Mouse (Mus musculus): Measurements from ENCODE around the gene Fbxw4.

Gene Fbxw4

DNA sequence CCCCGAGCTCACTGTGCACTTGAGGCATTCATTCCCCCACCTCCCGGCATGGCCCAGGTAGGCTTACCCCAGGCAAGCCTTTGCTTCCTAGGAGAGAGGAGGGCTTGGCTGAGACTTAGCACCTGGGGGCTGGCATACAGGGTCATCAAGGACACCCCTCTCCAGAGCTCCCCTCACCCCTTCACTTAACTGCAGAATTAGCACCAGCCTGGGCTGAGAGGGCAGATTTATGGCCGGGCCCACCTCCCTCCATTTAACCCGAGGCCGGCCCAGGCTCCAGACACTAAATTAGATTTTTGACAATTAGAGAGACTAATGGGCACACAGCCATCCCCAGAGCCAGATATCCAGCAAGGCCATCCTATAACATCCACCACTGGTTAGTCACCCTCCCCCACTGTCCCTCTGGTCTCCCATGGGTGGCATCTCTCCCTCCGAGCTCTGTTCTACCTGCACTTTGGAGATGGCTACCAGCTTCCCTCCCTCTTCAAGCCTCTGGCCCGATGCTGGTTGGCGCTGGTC is 124.8 kb downstream of the Fbxw4 start:
- no peak for DNase-seq

GRCm38 (mm10) chr19:45533617-45534016 is 126.5 kb downstream of the Fbxw4 start:
- DNase-seq = no peak

DNA sequence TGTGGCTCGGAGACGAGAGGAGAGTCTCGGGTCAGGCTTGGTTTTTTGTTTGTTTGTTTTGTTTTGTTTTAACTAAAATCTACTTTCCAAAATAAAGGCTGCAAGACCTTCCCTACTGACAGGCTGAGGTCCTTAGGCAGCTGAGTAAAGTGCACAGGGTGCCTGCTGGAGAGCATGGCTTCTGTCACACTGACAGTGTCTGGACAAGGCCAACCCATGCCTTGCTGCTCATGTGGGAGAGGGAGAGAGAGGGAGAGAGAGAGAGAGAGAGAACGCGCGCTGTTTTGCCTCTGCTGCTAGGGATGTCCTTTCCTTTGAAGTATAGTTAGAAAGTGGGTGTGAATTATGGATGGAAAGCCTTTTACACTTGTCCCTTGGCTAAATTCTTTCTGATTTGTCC is 128.6 kb downstream of the Fbxw4 start:
- DNase-seq = no peak

DNA sequence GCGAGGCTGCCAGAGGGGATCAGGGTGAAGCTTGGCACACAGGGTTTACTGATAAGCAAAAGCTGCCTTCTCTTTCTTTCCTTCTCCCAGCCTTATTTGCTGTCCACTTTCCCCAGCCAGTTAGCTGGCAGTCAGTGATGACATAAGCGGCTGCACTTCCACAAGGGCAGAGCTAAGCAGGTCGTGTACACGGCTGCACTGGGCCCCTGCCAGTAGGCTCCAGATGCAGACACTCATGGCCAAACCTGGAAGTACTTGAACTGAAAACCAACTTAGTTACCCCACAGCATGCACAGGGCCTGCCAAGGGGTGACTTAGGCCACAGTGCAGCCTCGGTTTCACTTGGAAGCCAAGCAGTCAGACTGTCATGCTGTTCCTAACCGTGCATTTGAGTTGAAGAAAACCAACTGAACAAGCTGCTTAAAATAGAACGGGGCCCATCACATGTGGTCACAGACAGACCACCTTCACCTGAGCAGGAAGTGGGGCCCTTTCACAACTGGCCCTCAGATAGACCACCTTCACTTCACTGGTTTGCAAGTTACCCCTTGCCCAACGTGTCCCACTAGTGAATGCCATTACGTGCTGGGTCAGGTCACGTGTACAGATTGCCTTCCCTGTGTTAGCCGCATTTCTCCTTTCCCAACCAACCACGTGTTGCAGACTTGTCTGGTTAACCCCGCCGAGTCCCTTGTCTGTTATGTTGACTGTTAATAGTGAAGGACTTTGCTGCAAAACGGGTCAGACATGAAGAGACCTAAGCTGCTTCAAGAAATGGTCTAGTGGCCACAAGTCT is 129.7 kb downstream of the Fbxw4 start:
- DNase-seq = no peak

GRCm38 (mm10) chr19:45529294-45529693 is 130.8 kb downstream of the Fbxw4 start:
- no peak for DNase-seq

All from spleen, adult 18-20 months (tissue).